Mouse (Mus musculus) intestine, embryonic 14.5 days (tissue): ENCODE measurements around the gene Plekha6. TPM values are rescaled to one million over a fixed set of nuclear protein-coding genes. Genes with fewer than 3 reads are reported as not detected.
A peak's percentile ranks its signal among the peaks of the same experiment; 100 is the strongest.

ENCODE experiments used
- ATAC-seq: fragments of 200-750 bp; cut with Nextera tagmentation; replicated peaks from 2 replicates; pipeline ENCODE4 v1.8.0; 2017; ENCODE audit warnings: low read depth, moderate number of reproducible peaks, moderate TSS enrichment, moderate library complexity; ENCODE audit not compliant: low FRiP score, low TSS enrichment
- DNase-seq: peaks from one replicate; pipeline ENCODE4 v3.0.0-alpha.2; 2018; ENCODE audit warnings: low spot score
- H3K27ac ChIP-seq: fragments of 300-500 bp; sonication (generic); 2 replicates; pipeline ENCODE4 v1.5.1; 2014; ENCODE audit warnings: low read depth, mild to moderate bottlenecking, control low read depth
- H3K27me3 ChIP-seq: fragments of 300-500 bp; sonication (generic); replicated peaks from 2 replicates; pipeline ENCODE4 v1.6.1; 2014; ENCODE audit warnings: low read length, control low read depth; ENCODE audit not compliant: control insufficient read depth, insufficient read depth
- H3K36me3 ChIP-seq: fragments of 300-500 bp; sonication (generic); 2 replicates; pipeline ENCODE4 v1.6.1; 2014; ENCODE audit warnings: low read length, control low read depth; ENCODE audit not compliant: control insufficient read depth, insufficient read depth
- H3K4me1 ChIP-seq: fragments of 300-500 bp; sonication (generic); replicated peaks from 2 replicates; pipeline ENCODE4 v1.6.1; 2014; ENCODE audit warnings: low read length, control low read depth, mixed read lengths; ENCODE audit not compliant: control insufficient read depth, insufficient read depth
- H3K4me2 ChIP-seq: fragments of 300-500 bp; sonication (generic); 2 replicates; pipeline ENCODE4 v1.6.1; 2014; ENCODE audit warnings: low read length
- H3K4me3 ChIP-seq: fragments of 300-500 bp; sonication (generic); 2 replicates; pipeline ENCODE4 v1.5.1; 2014; ENCODE audit warnings: low read depth, low read length, control low read depth, mixed read lengths
- H3K9ac ChIP-seq: fragments of 300-500 bp; sonication (generic); 2 replicates; pipeline ENCODE4 v1.6.1; 2014; ENCODE audit warnings: mild to moderate bottlenecking, low read length
- H3K9me3 ChIP-seq: fragments of 300-500 bp; sonication (generic); 2 replicates; pipeline ENCODE4 v1.6.1; 2016; ENCODE audit warnings: low read length, control low read depth; ENCODE audit not compliant: control insufficient read depth
- WGBS: fragments of 180-500 bp; shearing (Covaris S2); extraction: QIAGEN DNeasy Blood & Tissue Kit; methylation state at CpG from one replicate; pipeline ENCODE4 v1.1.7; 2014; 5-methylcytosine and 5-hydroxymethylcytosine counted together
- polyA plus RNA-seq: library from polyadenylated mRNA; unstranded; fragments of >200 nt; fragmentation: Nextera tagmentation; extraction: Ambion mirVana; gene quantifications from 2 replicates; pipeline ENCODE4 v1.2.1, GENCODE M21; 2014

Gene Plekha6
- polyA plus RNA-seq, 1 experiment from 2014 or later: 15.9 TPM

DNA sequence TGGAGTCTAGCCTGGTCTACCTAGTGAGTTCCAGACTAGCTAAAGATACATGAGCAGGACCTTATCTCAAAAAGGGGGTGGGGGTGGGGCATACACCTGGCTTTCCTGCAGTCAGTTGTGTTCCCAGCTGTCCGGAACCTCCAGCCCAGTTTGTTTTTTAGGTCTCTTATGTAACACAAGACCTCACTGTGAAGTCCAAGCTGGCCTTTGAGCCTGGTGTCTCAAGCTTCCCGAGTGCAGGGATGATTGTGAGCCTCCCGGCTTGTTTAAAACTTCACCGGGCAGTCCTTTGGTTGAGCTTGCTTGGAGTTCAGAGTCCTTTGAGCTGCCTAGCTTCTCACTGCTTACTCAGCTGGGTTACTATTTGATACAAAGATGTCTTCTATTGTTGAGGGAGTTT, 29.9 kb upstream of the Plekha6 start:
- Histone ChIP-seq H3K36me3 (peaks cover 44% of the 10 kb centered on the region), H3K9me3 (no peaks in the 10 kb centered on the region), H3K4me2 (peak overlapping the region; percentile 85), H3K9ac (peak overlapping the region; percentile 98), H3K4me3 (peak overlapping the region; percentile 100), H3K27me3 (no peaks in the 10 kb centered on the region), H3K4me1 (peaks cover 25% of the 10 kb centered on the region), H3K27ac (no peak overlapping the region)
- ATAC-seq: no peak
- DNase-seq: no peak
- 12% methylated on average over 4 of the region's 4 CpGs for WGBS

- Histone ChIP-seq H3K27me3 (no peaks in the 10 kb centered on the region), H3K4me1 (peaks cover 25% of the 10 kb centered on the region), H3K4me2 (peak overlapping the region; percentile 85), H3K27ac (no peak overlapping the region), H3K4me3 (peak overlapping the region; percentile 100), H3K36me3 (peaks cover 50% of the 10 kb centered on the region), H3K9me3 (no peaks in the 10 kb centered on the region), H3K9ac (peak overlapping the region; percentile 98)
- ATAC-seq: no peak
- WGBS: 23% methylated on average over 4 of the region's 4 CpGs
- no peak for DNase-seq
These were observed 29.1 kb upstream of the Plekha6 start for GRCm38 (mm10) chr1:133134881-133135280.

- WGBS: 65% methylated on average over 5 of the region's 5 CpGs
- ATAC-seq: no peak
These were observed 28.2 kb upstream of the Plekha6 start for GRCm38 (mm10) chr1:133135808-133136207.

DNA sequence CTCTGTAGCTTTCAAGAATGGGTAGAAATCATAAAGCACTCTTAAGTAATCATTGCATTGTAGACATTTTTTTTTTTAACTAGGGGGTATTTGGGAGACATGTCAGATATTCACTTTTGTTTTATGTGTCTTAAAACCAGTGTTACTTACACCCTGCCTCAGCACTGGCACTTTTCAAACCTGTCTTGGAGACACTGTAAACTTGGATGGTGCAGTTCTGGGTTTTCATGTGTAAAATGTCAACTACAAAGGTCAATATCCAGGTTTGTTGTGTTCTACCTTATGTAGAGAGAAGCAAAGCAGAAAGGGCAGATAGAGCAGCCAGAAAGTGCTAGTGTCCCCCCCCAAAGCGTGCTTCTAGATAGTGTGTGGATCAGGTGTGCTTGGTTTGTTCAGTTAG, 25.6 kb upstream of the Plekha6 start:
- Histone ChIP-seq H3K27ac (no peak overlapping the region), H3K27me3 (no peaks in the 10 kb centered on the region), H3K9ac (no peak overlapping the region), H3K9me3 (no peaks in the 10 kb centered on the region), H3K36me3 (peaks cover 63% of the 10 kb centered on the region), H3K4me2 (no peak overlapping the region), H3K4me3 (no peak overlapping the region), H3K4me1 (peaks cover 20% of the 10 kb centered on the region)
- WGBS: 91% methylated on average over 1 of the region's 1 CpGs
- DNase-seq (no peak), ATAC-seq (no peak)

More at GRCm38 (mm10) chr1:133135808-133136207, 28.2 kb upstream of the Plekha6 start:
- no peak overlapping the region for H3K9ac ChIP-seq
- peak overlapping the region; percentile 85 for H3K4me2 ChIP-seq
- H3K4me1 ChIP-seq: peaks cover 20% of the 10 kb centered on the region
- no peaks in the 10 kb centered on the region for H3K9me3 ChIP-seq
- no peak for DNase-seq
- no peaks in the 10 kb centered on the region for H3K27me3 ChIP-seq
- H3K27ac ChIP-seq: no peak overlapping the region
- peak overlapping the region; percentile 25 for H3K4me3 ChIP-seq
- H3K36me3 ChIP-seq: peaks cover 59% of the 10 kb centered on the region

GRCm38 (mm10) chr1:133146014-133147009, 17.7 kb upstream of the Plekha6 start:
- Histone ChIP-seq H3K9ac (no peak overlapping the region), H3K27ac (no peak overlapping the region), H3K9me3 (no peaks in the 10 kb centered on the region), H3K4me2 (no peak overlapping the region), H3K36me3 (peaks cover 2% of the 10 kb centered on the region), H3K4me1 (no peaks in the 10 kb centered on the region), H3K4me3 (no peak overlapping the region), H3K27me3 (no peaks in the 10 kb centered on the region)
- 54% methylated on average over 22 of the region's 22 CpGs for WGBS
- peak; percentile 74 for ATAC-seq
- peak; percentile 71 for DNase-seq

- ATAC-seq: no peak
- Histone ChIP-seq H3K36me3 (no peaks in the 10 kb centered on the region), H3K4me1 (no peaks in the 10 kb centered on the region), H3K9me3 (no peaks in the 10 kb centered on the region), H3K9ac (no peak overlapping the region), H3K27me3 (no peaks in the 10 kb centered on the region), H3K4me3 (no peak overlapping the region), H3K4me2 (no peak overlapping the region), H3K27ac (no peak overlapping the region)
- DNase-seq: no peak
- 82% methylated on average over 5 of the region's 5 CpGs for WGBS
These were observed 16.7 kb upstream of the Plekha6 start for GRCm38 (mm10) chr1:133147324-133147723.

DNA sequence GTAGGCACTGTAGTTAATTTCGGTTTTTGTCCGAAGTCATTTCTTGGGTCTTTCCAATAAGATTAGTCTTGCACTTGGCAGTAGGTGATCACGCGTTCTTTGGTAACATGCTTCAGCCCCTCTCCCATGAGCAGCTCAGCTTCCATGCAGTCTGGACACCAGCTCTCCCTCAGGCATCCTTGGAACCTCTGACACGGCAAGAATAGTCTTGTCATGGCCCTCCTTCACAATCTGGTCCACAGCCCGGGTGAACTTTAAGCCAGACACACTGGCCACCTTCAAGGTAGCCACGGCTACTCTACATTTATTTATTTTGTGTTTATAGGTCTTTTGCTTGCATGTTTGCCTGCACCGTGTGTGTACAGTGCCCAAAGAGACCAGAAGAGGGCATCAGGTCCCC, 15.9 kb upstream of the Plekha6 start:
- Histone ChIP-seq H3K4me3 (no peak overlapping the region), H3K9me3 (no peaks in the 10 kb centered on the region), H3K9ac (no peak overlapping the region), H3K36me3 (no peaks in the 10 kb centered on the region), H3K4me2 (no peak overlapping the region), H3K27ac (no peak overlapping the region), H3K4me1 (no peaks in the 10 kb centered on the region), H3K27me3 (no peaks in the 10 kb centered on the region)
- DNase-seq: no peak
- no peak for ATAC-seq
- 97% methylated on average over 8 of the region's 8 CpGs for WGBS

- Histone ChIP-seq H3K27me3 (no peaks in the 10 kb centered on the region), H3K4me1 (no peaks in the 10 kb centered on the region), H3K36me3 (no peaks in the 10 kb centered on the region), H3K9ac (no peak overlapping the region), H3K4me2 (no peak overlapping the region), H3K4me3 (no peak overlapping the region), H3K9me3 (no peaks in the 10 kb centered on the region), H3K27ac (no peak overlapping the region)
- no peak for ATAC-seq
- WGBS: 94% methylated on average over 2 of the region's 2 CpGs
- no peak for DNase-seq
These were observed 13.5 kb upstream of the Plekha6 start for GRCm38 (mm10) chr1:133150556-133150955.

DNA sequence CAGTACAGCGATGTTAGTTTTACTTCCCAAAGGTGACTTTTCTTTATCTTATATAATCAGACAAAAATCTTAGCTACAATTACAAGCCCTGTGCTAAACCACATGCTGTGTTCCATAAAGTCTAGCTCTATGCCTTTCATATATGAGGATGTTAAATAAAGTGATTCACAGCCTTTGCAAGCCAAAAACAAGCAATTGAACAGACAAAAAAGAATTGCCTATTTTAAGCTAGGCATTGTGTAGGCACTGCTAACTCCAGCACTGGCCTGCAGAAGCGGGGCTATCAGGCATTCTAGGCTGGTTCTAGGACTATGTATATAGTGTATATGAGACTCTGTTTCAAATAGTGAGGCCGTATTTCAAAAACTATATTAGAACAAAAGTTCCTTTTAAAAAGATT, 11.8 kb upstream of the Plekha6 start:
- H3K27ac ChIP-seq: no peak overlapping the region
- H3K9ac ChIP-seq: no peak overlapping the region
- H3K4me2 ChIP-seq: no peak overlapping the region
- ATAC-seq (no peak), DNase-seq (no peak)
- H3K4me3 ChIP-seq: no peak overlapping the region
- H3K9me3 ChIP-seq: no peaks in the 10 kb centered on the region
- no peaks in the 10 kb centered on the region for H3K4me1 ChIP-seq
- H3K27me3 ChIP-seq: no peaks in the 10 kb centered on the region
- 90% methylated on average over 3 of the region's 3 CpGs for WGBS
- H3K36me3 ChIP-seq: no peaks in the 10 kb centered on the region
